Mouse (Mus musculus): ENCODE data around the gene Podn.

Podn gene

DNA sequence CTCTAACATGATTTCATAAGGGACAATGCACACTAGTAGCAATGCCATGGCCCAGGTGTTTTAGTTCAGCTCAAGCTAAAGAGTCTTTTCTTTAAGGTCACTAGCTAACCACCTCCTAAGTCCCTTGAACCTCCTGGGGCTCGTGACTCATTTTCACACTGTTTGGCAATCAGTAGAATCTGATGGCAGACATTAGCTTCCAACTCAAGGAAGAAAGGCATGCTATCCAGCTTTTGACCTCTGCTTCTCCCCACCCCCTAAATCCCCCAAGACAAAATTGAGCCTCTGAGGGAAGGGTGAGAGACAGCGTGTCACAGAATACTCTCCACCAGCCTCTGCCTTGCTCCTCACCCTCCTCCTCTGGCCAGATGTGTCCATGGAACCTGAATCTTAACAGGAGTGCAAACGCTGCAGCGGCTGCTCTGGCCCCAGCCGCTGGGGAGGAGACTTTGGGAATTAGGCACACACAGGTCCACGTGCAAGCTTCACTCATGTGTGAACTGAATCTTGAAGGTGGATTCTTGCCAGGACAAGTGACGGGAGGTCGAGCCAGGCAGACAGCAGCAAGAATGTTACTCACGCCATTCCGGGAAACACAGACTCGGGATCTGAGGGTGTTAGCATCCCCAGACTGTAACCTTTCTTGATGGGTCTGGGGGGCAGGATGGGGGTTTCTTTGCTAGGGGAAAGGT, 97.5 kb downstream of the Podn start:
- DNase-seq, result peak; percentile 77 to 89

DNA sequence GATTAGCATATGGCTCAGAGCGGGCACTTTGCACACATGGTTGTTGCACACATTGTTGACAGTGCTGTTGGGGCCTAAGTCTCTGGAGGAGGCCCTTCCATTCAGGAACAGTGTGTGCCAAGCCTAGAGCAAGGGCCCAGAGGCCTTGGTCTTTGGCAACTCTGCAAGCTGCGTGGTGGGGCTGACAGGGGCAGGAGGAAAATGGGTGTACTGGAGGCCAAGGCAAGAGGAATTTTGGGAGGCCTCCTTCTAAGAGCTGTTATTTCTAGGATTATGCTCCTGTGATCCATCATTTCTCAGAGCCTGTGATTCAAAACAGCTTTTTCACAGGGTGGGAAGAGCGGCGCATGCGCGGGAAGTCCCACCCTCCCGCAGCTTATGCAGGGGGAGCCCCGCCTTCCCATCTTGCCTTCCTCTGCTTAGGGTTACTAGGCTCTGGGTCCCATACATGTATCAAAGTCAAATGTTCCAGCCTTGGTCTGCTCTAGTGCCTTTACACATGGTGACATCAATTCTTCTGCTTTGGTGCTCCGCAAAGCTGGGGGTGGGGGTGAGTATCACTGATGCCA, 99.7 kb downstream of the Podn start:
- no peak for DNase-seq

DNA sequence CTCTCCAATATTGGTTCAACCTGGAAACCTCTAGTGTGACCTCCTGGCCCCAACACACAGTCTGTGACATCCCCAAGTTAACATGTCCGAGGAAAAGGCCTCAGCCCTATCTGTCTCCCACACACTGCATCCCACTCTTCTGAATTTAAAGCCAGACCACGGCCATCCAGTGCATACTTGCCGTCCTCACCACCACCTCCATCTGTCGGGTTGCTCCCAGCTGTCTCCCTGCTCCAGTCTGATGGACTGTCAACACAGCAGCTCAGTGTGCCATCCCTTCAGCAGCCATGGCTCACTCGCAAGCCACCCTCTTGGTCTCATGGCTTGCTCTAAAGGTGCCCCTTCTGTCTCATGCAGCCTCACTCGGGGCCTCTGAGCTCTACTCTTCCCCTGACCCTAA, 100.5 kb downstream of the Podn start:
- no peak for DNase-seq

DNA sequence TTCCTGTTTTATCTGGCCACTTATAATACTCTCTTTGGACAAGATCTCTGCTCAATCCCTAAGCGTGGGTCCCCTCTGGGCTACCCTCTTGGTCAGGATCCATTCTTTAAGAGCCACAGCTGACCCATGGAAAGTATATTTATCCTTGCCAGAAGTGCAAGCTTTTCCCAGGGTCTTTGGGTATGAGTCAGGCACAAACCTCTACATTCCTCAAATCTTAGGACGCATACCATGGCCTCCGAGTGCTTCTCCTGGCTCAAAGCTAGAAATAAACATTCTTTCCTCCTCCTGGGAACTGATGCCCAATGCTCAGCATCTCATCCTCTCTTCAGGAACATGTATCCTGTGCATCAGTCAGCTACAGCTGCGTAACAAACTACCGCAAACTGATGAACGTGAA, 101.2 kb downstream of the Podn start:
- DNase-seq, result no peak

GRCm38 (mm10) chr4:107991879-107992278, 104.4 kb downstream of the Podn start:
- no peak for DNase-seq

- peak; percentile 35 to 60 for DNase-seq
Measured at GRCm38 (mm10) chr4:107990818-107991217, 105.4 kb downstream of the Podn start.

GRCm38 (mm10) chr4:107988931-107989330, 107.3 kb downstream of the Podn start:
- no peak for DNase-seq

GRCm38 (mm10) chr4:107986386-107987168, 109.7 kb downstream of the Podn start:
- DNase-seq, result no peak

DNA sequence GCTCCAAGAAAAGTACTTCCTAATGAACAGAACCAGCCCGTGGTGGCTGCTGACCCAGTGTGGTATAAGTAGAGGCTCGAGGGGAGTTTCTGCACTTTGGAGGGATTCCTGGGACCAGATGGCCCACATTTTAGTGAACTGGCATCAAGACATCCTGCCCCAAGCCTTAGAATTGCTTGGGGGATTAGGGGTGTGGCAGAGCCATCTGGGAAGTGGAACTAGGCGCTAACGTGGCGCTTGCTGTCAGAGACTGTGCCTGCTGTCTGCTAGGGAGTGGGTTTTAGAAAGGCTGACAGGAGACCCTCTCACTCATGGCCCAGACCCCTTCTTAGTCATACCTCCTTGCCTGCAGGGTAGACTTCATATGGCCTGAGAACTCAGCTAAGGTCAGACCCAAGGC, 110.4 kb downstream of the Podn start:
- DNase-seq, result no peak

GRCm38 (mm10) chr4:107984282-107984981, 111.8 kb downstream of the Podn start:
- peak; percentile 68 to 81 for DNase-seq

GRCm38 (mm10) chr4:107983717-107984116, 112.5 kb downstream of the Podn start:
- no peak for DNase-seq

DNA sequence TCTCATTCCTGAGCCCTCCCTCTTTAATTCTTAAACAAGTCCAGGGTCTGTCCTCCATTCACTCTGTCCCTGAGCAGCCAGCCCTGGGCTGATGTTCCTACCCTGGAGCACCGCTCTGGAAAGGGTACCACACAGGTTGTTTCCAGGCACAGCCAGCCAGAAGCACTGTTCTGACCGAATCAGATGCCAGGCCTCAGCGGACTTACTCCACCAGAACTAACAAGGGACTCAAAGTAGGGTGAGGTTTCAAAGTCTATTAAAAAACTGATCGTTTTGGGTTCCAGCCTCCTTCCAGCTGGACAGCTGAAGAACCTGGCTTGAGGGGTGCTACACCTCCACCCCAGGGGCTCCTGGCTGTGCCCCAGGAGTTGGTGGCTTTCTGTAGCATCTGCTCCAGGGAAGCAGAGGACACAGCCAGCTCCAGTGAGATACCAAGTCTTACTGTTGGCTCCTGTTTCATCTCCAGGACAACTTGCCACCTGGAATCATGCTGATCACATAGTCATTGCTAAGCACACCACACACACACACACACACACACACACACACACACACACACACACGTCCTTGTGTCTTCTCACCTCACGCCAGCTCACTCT, 116.1 kb downstream of the Podn start:
- peak in 1 of 2 experiments; percentile 33 for DNase-seq

GRCm38 (mm10) chr4:107979530-107979929, 116.7 kb downstream of the Podn start:
- peak; percentile 40 to 62 for DNase-seq

GRCm38 (mm10) chr4:107977593-107977992, 118.7 kb downstream of the Podn start:
- no peak for DNase-seq

GRCm38 (mm10) chr4:107975004-107975403, 121.2 kb downstream of the Podn start:
- no peak for DNase-seq

DNA sequence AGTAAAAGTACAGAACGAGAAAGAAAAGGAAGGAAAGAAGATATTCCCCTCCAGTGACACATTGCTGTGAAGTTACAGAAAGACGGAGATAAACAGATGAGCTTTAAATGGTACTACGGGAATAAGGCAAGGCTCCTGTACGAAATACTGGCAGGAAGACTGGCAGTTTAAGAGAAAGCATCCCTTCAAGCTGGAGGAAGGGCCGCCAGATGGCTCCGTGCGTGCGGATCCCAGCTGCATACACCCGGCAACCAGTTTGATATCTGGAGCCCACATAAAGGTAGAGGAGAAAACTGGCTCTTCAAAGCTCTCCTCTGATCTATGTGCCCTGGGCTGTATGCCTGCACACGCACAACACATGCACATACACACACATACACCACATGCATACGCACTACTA, 121.7 kb downstream of the Podn start:
- DNase-seq, result no peak

- no peak for DNase-seq
Measured at GRCm38 (mm10) chr4:107971162-107971561, 125.1 kb downstream of the Podn start.

GRCm38 (mm10) chr4:107969781-107970180, 126.5 kb downstream of the Podn start:
- DNase-seq, result no peak

GRCm38 (mm10) chr4:107967966-107968682, 128.1 kb downstream of the Podn start, which contains the start of gene Slc1a7:
Gene Slc1a7, plus strand, starts transcription at chr4:107968332.
- DNase-seq, result no peak

DNA sequence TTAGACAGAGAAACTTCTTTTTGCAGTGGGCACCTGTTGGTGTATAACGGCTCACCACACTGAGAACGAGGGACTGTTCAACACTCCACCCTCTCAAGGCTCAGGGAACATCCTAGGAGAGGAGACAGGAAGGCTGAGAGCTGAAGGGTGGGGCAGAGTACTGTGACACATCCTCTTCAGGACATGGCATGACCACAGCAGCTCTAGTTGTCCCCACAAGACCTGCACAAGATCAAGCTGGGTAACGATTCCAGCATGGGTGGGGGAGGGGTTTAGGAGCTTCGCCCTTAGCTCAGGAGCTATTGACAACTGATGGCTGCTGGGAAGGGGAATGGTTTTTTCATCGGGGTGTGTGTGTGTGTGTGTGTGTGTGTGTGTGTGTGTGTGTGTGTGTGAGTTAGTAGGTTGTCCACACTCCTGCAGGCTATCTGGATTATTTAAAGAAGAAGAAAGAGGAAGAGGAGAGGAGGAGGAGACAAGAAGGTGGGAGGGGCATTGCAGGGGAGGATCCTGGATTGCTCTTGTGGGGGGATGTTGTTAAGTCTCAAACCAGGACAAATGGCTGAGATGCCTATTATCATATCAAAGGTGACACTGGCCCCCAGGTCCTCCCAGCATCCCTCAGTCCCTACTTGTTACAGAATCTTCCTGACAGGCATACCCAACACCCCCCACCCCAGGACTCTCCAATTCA, 129.7 kb downstream of the Podn start:
- no peak for DNase-seq

Measured in kidney, postnatal 25 days (tissue).